Mouse (Mus musculus) liver, adult 2 months (tissue): Measurements from ENCODE around the gene Gm45717.

Experiments used
- CTCF ChIP-seq: fragments of 200-500 bp; IDR thresholded peaks from 2 replicates; pipeline ENCODE4 v1.5.1; 2011; ENCODE audit warnings: low read depth, low read length, control low read depth
- POLR2A ChIP-seq: fragments of 200-500 bp; IDR thresholded peaks from 2 replicates; pipeline ENCODE4 v1.6.1; 2011; ENCODE audit warnings: low read length, control low read depth; ENCODE audit not compliant: insufficient read depth; ENCODE audit errors: extremely low read depth

DNA sequence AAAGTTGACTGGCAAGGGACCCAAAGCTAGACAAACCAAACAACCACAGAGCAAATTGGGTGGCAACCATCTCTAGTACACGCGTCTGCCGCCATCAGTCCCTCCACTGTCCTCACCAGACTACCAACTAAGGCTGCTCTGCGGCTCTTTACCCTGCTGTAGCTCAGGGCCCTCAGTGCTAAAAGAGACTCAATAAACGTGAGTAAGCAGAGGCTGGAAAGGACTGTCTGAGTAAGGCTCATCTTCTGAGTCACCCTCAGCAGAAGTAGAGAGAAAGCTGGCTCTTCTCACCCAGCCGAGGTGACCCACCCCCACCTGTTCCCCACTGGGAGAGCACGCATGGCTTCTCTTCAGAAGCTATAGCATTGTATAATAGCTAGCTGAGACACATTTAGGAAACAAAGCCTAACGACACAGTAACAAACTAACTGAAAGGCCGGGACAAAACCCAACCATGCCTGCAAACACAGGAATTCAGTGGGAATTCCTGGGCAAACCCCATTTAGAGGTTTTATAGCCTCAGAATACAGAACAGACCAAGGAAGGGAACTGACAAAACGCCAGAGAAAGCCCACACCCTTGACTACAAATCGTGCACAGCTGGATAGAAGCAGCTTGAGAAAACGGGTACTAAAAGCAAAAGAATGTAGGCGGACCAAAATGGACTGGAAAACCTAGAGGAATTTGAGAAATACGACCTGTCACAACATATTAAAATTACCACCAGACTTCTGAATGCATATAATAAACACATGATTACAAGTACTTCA is 17.8 kb upstream of the Gm45717 start:
- TF ChIP-seq POLR2A (no peak), CTCF (no peak)
